29 mouse cellular contexts compared by ENCODE assay signal in the genomic region with DNA sequence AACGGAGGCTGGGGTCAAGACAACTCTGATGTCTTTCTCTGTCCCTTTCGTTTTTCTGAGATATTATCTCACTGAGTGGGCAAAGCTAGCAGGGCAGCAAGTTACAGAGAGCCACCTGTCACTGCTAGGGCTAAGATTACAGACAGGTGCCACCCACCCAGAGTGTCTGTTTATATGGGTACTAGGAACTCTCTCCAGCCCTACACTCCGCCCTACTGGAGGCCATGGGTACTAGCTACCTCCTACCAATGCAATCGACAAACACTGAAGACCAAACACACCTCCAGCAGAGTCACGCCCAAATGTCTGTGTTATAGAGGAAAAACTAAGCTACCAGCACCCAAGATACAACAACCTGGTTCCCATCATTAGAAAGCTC. TPM values are rescaled to one million over a fixed set of nuclear protein-coding genes. Genes with fewer than 3 reads are reported as not detected.
DNase-seq lines count a peak whose midpoint lies in the region; TF ChIP-seq lines count a peak whose summit lies in the region.
"Had no signal": no experiment of that assay in that cellular context is flagged by ENCODE, and none has a peak within 500 bp of the region (broad histone marks: within the 10 kb centered on the region; RNA-seq: fewer than 3 reads in every experiment).

No protein-coding gene starts in this region.

- TF ChIP-seq CTCF in gastrocnemius, adult 2 months (IDR thresholded peaks at IDR 0.05), result 0 out of 2 replicates have a peak, but pooled peaks have one; percentile 2
- no peak for TF ChIP-seq CTCF in C2C12 (IDR thresholded peaks at IDR 0.05; ENCODE audit: control insufficient read depth, insufficient read depth, insufficient read length)

- no peak overlapping the region for H3K4me3 ChIP-seq in gastrocnemius, adult 2 months
- H3K4me3 ChIP-seq in C2C12 (ENCODE audit: insufficient read depth, poor library complexity, severe bottlenecking), result no peak overlapping the region
- H3K4me3 ChIP-seq: embryonic facial prominence, embryonic 10.5 days; embryonic facial prominence, embryonic 15.5 days; forebrain, embryonic 13.5 days; kidney, embryonic 15.5 days; limb, embryonic 10.5 days; limb, embryonic 15.5 days; liver, embryonic 13.5 days; midbrain, embryonic 10.5 days; stomach, embryonic 15.5 days had no signal

- no peak for DNase-seq in gastrocnemius, adult 2 months
- DNase-seq in gastrocnemius, postnatal 10 days, result no peak
- DNase-seq in adipocyte (ENCODE audit: low spot score), result peak; percentile 21
- DNase-seq in skeletal muscle tissue, adult 2 months (ENCODE audit: low read depth, low spot score), result peak; percentile 70
- DNase-seq in T-cell, adult 2 months (ENCODE audit: low spot score), result no peak
- DNase-seq in adrenal gland, postnatal 4 days (ENCODE audit: low spot score in 2 of 2), result no peak
- DNase-seq: adrenal gland, postnatal 14 days; cerebellum, adult 18-20 months; gastrocnemius, postnatal 36 days; heart, adult 18-20 months; kidney, adult 18-20 months; kidney, postnatal 36 days; layer of hippocampus, postnatal 36 days; liver, embryonic 13.5 days; lung, adult 2 months; lung, postnatal 10 days; thymus, postnatal 14 days had no signal

- H3K36me3 ChIP-seq in C2C12 (ENCODE audit: control insufficient read depth, insufficient read depth), result peaks cover 87% of the 10 kb centered on the region

- H3K79me3 ChIP-seq in C2C12 (ENCODE audit: low read depth), result peaks cover 98% of the 10 kb centered on the region

- intact Hi-C loops in gastrocnemius, adult 2 months (cut with DNase I), result no loop called here

- peaks cover 100% of the 10 kb centered on the region for H3K79me2 ChIP-seq in C2C12 (ENCODE audit: control insufficient read depth, insufficient read depth)

- no peaks in the 10 kb centered on the region for H3K27me3 ChIP-seq in C2C12 (ENCODE audit: control insufficient read depth, insufficient read depth, insufficient read length)
- H3K27me3 ChIP-seq: embryonic facial prominence, embryonic 15.5 days; forebrain, embryonic 13.5 days; kidney, embryonic 15.5 days; limb, embryonic 15.5 days; liver, embryonic 13.5 days; stomach, embryonic 15.5 days had no signal

- H3K27ac ChIP-seq in gastrocnemius, adult 2 months, result peak overlapping the region; percentile 96
- H3K27ac ChIP-seq: embryonic facial prominence, embryonic 10.5 days; embryonic facial prominence, embryonic 15.5 days; forebrain, embryonic 13.5 days; hindbrain, embryonic 14.5 days; kidney, embryonic 15.5 days; limb, embryonic 10.5 days; limb, embryonic 15.5 days; liver, embryonic 13.5 days; macrophage; midbrain, embryonic 10.5 days; stomach, embryonic 15.5 days had no signal

- H3ac ChIP-seq in C2C12 (ENCODE audit: control insufficient read depth, insufficient read length, low read depth), result no peak overlapping the region

TF ChIP-seq in C2C12, 6 proteins besides CTCF, POLR2A, EP300 and RAD21:
- TF ChIP-seq USF1 (IDR thresholded peaks at IDR 0.05; ENCODE audit: low read depth) (no peak), MYOG (IDR thresholded peaks at IDR 0.05; ENCODE audit: control insufficient read depth, extremely low read depth, insufficient read length) (no peak), MYOD1 (IDR thresholded peaks at IDR 0.05; ENCODE audit: control insufficient read depth, insufficient read length, low read depth) (peak; percentile 27)

RNA-seq across cellular contexts. Expression of a gene that starts 16.4 kb away (rescaled TPM):
- 100 to 1,000 TPM; 289 to 303 TPM for total RNA-seq in gastrocnemius, adult 2 months (2021)
- total RNA-seq in gastrocnemius, postnatal 10 days (2021), result 100 to 1,000 TPM; 302 to 322 TPM
- polyA plus RNA-seq in C2C12 (2012; fragmentation: generic; extraction: Trizol), result 227 TPM
- total RNA-seq in adrenal gland, postnatal 4 days (2021), result 100 to 1,000 TPM; 285 to 303 TPM

RNA-seq across cellular contexts. Expression of a gene that starts 30.3 kb away (rescaled TPM):
- 100 to 1,000 TPM; 253 to 325 TPM for total RNA-seq in gastrocnemius, adult 2 months (2021)
- total RNA-seq in gastrocnemius, postnatal 10 days (2021), result 100 to 1,000 TPM; 357 to 451 TPM
- 638 TPM for polyA plus RNA-seq in C2C12 (2012; fragmentation: generic; extraction: Trizol)
- 10 to 100 TPM; 49.4 to 56.5 TPM for total RNA-seq in adrenal gland, postnatal 4 days (2021)
- total RNA-seq: hematopoietic stem cell, adult 5-6 weeks had no signal

RNA-seq across cellular contexts. Expression of a gene that starts 56.3 kb away (rescaled TPM):
- total RNA-seq in gastrocnemius, adult 2 months (2021), result under 1 TPM; 0.22 to 0.59 TPM
- 1 to 10 TPM in 1 of 2 experiments, under 1 TPM in 1; 0.78 to 1.1 TPM for total RNA-seq in gastrocnemius, postnatal 10 days (2021)
- 3.6 TPM for polyA plus RNA-seq in C2C12 (2012; fragmentation: generic; extraction: Trizol)
- 1 to 10 TPM; 6.7 to 8.1 TPM for total RNA-seq in adrenal gland, postnatal 4 days (2021)

Comparison
In these comparisons a context has a peak if more than half of its experiments do, and no peak if none do; other contexts are left out.
1. DNase-seq: peak in adipocyte (single experiment) and skeletal muscle tissue, adult 2 months (single experiment); none in gastrocnemius, adult 2 months (single experiment), gastrocnemius, postnatal 10 days (single experiment), T-cell, adult 2 months (single experiment) and adrenal gland, postnatal 4 days (0 of 2).
2. RNA of a gene that starts 30.3 kb away (total RNA-seq): 357 to 451 TPM in gastrocnemius, postnatal 10 days and 253 to 325 TPM in gastrocnemius, adult 2 months; 49.4 to 56.5 TPM in adrenal gland, postnatal 4 days; every median in the first group is over 4 times any median in the second.